Mouse (Mus musculus): ENCODE results near the gene Amdhd2.
"Not testable (repeated sequence)": the region's sequence is repeated elsewhere in the genome, so short reads cannot be mapped to it uniquely, and the experiment has no call there.

Gene Amdhd2

DNA sequence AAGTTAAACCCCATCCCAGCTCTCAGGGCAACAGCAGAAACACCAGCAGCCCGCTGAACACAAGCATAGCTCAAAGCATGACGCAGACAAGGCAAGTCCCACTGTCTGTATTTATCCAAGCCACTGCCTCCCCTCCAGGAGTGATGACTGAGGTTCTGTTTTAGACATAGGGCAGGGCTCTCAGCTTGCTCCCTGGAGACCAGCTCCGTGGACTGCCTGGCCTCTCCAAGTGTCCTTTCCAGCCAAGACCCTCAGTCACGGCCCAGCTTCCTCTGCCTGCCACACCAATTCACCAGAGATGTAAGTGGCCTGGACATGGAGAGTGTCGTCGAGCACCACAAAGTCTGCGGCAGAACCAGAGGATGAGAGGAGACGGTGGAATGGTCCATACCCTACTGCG is 7.8 kb downstream of the Amdhd2 start:
- no peak for DNase-seq

DNA sequence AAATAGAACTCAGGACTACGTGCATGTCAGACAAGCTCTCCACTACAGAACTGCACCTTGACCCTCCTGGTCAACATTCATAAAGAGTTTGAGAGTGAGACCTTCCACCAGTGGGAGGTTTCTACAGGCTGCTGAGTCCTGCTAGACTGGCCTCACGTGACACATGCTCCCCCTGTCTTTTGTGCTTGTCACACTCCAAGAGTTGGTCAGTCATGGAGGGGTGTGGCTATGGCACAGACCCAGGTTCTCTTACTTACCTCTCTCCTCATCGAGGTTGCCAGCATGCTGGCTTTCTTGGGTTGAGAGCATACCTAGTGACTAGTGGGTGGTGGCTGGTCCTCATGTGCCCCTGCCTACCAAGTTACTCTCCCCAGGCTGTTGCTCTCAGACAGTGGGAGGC is 9.1 kb downstream of the Amdhd2 start:
- no peak for DNase-seq

GRCm38 (mm10) chr17:24151890-24152563 is 11.5 kb downstream of the Amdhd2 start:
- DNase-seq = peak; percentile 87

DNA sequence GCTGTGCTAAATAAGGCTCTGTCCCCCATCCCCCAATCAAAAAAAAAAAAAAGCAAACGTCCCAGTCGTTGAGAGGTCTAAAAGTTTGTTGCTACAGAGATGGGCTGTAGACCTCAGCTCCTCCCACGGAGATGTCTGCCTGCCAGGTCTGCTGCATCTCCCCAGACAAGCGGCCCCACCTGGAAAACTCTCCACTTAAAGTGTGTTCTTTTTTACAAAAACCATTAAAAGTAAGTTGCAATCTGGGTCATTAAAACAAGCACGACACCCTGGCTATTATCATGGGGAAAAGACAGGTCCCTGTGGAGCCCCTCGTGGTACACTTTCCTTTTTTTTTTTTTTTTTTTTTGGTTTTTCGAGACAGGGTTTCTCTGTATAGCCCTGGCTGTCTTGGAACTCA is 12.2 kb downstream of the Amdhd2 start:
- no peak for DNase-seq

GRCm38 (mm10) chr17:24150824-24151223 is 12.7 kb downstream of the Amdhd2 start, which contains the start of gene Pdpk1:
Pdpk1 (minus strand) TSS chr17:24150924.
- DNase-seq = no peak

DNA sequence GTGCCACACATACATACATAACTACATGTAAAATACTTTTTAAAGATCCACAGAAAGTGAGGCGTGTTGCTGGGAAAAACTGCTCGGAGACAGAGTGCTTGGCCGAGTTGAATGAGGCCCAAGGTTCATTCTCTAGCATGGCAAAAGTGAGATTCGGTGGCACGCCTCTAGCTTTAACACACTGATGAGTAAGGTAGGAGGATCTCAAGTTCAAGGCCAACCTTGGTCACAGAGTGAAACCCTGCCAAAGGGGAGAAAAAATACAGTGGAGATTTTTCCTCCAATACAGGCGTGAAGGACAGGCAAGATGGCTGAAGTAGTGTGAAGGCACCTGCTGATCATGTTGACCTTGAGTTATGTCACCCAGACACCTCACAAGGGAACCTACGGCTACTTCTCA is 14.1 kb downstream of the Amdhd2 start:
- DNase-seq = no peak

- no peak for DNase-seq
Observed at GRCm38 (mm10) chr17:24142897-24143296, 20.7 kb downstream of the Amdhd2 start.

GRCm38 (mm10) chr17:24141425-24141920 is 22.1 kb downstream of the Amdhd2 start:
- peak; percentile 99 for DNase-seq

DNA sequence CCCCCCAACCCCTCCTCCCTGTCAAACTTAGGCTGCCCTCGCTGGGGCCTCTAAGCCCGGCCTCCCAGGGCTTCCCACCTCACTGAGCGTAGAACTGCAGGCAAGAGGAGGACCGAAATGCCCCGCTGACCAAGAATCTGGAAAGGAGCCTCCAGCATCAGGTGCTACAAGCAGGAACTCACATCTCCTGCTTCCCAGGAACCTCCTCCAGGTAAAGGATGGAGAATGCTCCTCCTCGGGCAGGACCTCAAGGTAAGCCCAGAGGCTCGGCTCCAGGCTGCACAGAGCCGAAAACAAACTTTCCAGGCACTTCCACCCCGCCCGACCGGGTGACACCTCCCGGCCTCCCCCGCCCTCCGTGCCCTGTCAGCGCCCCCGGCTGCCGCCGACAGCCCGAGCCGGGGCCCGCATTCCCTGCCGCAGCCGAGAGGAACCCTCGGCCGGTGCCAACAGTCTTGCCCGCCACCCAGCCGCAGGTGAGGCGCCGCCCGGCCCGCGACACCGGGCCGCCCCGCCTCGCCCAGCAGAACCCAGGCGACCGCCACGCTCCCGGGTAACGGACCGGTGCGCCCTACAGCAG is 22.6 kb downstream of the Amdhd2 start:
- DNase-seq = peak; percentile 36

- DNase-seq = no peak
Observed at GRCm38 (mm10) chr17:24139968-24140367, 23.6 kb downstream of the Amdhd2 start.

DNA sequence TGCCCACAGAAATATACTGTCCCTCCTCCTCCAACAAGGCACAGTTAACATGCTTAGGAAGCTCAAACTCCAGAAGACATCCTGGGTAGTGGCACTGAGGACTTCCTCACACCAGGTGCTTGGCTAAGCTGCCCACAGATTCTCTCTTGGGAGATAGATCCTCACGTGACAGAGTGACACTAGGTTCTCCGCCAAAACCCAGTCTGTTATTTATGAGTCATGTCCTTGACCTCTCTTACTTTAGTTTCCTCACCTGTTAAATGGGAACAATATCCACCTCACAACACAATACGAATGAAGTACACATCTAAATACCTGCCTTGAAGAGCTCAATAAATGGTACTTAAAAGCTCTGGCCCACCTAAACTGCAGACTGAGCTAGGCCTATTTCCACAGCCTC is 24.3 kb downstream of the Amdhd2 start:
- no peak for DNase-seq

GRCm38 (mm10) chr17:24137226-24137880 is 26.2 kb downstream of the Amdhd2 start:
- no peak for DNase-seq

DNA sequence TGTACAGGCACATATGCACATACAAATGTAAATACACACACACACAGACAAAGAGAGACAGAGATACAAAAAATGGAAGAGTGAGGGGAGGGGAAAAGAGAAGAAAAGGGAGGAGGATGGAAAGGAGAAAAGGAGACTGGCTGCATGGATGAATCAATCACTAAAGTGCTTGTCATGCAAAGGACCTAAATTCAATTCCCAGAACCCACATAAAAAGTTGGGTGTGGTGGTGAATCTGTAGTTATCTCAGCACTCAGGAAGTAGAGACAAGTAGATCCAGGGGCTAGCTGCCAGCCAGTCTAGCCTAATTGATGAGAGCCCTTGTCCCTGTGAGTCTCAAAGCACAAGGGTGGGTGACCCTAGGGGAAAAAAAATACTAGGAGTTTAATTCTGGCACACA is 29.5 kb downstream of the Amdhd2 start:
- DNase-seq = no peak

DNA sequence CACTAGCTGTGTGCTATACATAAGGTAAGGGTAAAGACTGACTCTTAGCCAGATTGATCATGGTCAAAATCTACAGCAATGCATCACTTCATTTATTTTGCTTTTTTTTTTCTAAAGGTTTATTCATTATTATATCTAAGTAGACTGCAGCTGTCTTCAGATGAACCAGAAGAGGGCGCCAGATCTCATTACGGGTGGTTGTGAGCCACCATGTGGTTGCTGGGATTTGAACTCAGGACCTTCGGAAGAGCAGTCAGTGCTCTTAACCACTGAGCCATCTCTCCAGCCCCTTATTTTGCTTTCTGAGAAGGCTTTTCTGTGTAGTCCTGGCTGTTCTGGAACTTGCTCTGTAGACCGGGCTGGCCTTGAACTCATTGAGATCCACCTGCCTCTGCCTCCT is 30.6 kb downstream of the Amdhd2 start:
- not testable (repeated sequence) for DNase-seq

GRCm38 (mm10) chr17:24131570-24131969 is 32.0 kb downstream of the Amdhd2 start:
- DNase-seq = no peak

DNA sequence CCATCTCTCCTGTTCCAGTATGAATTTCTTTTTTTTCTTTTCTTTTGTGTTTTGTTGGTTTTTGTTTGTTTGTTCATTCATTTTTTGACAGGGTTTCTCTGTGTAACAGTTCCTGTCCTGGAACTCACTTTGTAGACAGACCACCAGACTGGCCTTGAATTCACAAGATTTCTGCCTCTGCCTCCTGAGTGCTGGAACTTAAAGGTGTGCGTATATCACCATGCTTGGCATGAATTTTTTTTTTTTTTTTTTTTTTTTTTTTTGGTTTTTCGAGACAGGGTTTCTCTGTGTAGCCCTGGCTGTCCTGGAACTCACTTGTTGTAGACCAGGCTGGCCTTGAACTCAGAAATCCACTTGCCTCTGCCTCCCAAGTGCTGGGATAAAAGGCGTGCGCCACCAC is 34.3 kb downstream of the Amdhd2 start:
- DNase-seq = not testable (repeated sequence)

GRCm38 (mm10) chr17:24127592-24127991 is 36.0 kb downstream of the Amdhd2 start:
- no peak for DNase-seq

GRCm38 (mm10) chr17:24126801-24127200 is 36.8 kb downstream of the Amdhd2 start:
- no peak for DNase-seq

GRCm38 (mm10) chr17:24119446-24119845 is 44.1 kb downstream of the Amdhd2 start:
- DNase-seq = no peak

DNA sequence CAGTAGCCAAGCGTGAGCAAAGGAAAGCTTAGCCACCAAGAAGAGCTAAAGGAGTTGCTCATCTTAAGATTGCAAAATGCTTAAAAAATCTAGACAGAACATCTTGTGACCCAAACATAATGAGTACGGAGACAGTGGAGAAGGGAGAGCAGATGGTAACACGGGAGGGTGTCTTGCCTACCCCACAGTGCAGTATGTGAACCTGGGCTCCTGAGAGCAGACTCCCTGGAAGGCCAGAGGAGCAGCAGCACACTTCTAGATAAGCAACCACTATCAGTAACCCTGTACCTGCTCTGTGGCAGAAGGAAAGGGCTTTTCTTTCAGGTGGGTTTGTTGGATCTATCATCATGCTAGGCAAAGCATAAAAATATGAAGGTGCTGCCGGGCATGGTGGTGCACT is 50.5 kb downstream of the Amdhd2 start:
- no peak for DNase-seq

DNA sequence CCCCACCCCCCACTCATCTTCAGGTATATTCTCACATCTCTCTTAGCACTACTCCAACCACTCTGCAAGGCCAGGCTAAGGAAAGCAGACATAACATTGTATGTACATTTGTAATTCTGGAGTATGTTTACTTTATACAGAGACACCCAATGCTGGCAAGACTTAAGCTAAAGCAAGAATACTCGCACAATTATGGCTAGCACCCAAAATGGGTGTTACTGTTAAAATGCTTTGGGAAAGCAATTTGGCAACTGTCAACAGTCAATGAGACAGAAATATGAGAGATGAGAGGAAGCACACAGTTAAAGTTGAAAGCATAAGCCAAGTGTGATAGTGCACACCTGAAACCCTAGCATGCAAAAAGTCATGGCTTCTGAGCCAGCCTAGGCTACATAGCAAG is 52.3 kb downstream of the Amdhd2 start:
- DNase-seq = no peak

- DNase-seq = no peak
Observed at GRCm38 (mm10) chr17:24108896-24109295, 54.7 kb downstream of the Amdhd2 start.

Measured in embryo, embryonic 11 days (tissue).